Mouse (Mus musculus) MEL (cell line): ENCODE measurements around the gene Gm47995.

Experiments used
- ETS1 ChIP-seq: IDR thresholded peaks from 2 replicates; pipeline ENCODE4 v1.6.1; 2012; ENCODE audit warnings: low read depth, mild to moderate bottlenecking, inconsistent platforms, low read length, improper control_type of control experiment, moderate library complexity
- POLR2A ChIP-seq, 2 experiments: IDR thresholded peaks; 2 replicates each; pipeline ENCODE4 v1.6.1; 2011 to 2012; ENCODE audit warnings: low read length in 2 of 2, mild to moderate bottlenecking in 2 of 2, control low read depth in 1 of 2, improper control_type of control experiment in 1 of 2, low read depth in 1 of 2, moderate library complexity in 1 of 2; ENCODE audit not compliant: control insufficient read depth in 1 of 2, insufficient read depth in 1 of 2, poor library complexity in 1 of 2

DNA sequence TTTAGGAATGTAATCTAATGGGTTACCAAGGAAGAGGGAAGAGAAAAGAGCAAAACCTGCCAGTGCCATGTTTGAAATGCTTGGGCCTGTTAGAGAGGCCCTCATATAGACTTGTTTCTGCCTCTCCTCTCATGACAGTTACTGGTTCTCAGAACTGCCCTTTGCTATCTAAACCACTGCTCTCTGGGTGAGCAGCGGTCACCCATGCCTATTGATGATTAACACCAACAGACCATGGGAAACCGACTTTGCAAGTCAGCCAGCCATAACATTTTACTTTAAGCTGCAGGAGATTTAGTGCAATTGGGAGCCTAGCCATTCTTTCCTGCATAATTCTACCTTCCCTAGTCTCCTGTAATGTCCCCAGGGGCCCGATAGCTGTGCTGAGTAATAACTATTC, 18.2 kb downstream of the Gm47995 start:
- TF ChIP-seq POLR2A (IDR thresholded peaks at IDR 0.05; ENCODE audit: control insufficient read depth in 1 of 2, insufficient read depth in 1 of 2, low read depth in 1 of 2, low read length in 2 of 2, poor library complexity in 1 of 2), result no peak
- TF ChIP-seq ETS1, result no peak
